In the genomic region with DNA sequence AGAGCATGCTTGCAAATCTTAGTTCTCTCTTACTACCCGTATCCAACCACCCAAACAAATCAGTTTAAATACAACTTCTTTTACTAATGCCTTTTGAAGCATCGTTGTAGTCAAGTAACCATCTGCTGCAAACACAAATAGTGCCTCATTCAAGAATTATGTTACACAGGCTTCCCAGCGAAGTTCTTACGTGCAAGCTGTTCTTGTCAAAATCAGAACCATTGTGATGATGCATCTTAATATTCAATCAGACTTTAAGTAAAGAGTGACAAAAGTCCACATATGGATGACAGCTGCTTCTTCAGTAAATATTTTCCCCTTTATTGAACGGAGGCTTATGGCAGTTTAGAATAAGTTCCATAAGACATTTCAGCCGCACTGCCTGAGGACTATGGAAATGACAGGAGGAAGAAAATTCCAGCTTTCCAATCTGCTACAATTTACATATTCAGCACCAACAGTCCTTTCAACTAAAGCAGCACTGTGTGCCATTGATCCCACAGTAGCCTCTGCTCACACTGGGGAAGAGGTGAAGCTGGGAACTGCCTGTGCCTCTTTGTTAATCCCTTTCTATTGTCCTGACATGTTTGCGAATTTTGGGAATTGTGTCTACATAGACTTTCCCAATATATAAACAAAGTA, we compare ENCODE assay signal across 15 mouse cellular contexts.
DNase-seq lines count a peak whose midpoint lies in the region; ATAC-seq and TF ChIP-seq lines count a peak whose summit lies in the region.
"Had no signal": no experiment of that assay in that cellular context is flagged by ENCODE, and none has a peak within 500 bp of the region (broad histone marks: within the 10 kb centered on the region; RNA-seq: fewer than 3 reads in every experiment).

No protein-coding gene starts in this region.

- DNase-seq in layer of hippocampus, adult 2 months (ENCODE audit: low spot score in 2 of 2), result peak; percentile 12 to 71
- no peak for DNase-seq in layer of hippocampus, postnatal 36 days
- DNase-seq in forebrain, embryonic 11.5 days (ENCODE audit: low spot score), result no peak
- no peak for DNase-seq in hindbrain, embryonic 14.5 days (ENCODE audit: low spot score)
- no peak for DNase-seq in midbrain, postnatal 0 days (ENCODE audit: low spot score)
- no peak for DNase-seq in kidney, postnatal 10 days
- DNase-seq in thymus, postnatal 4 days, result no peak
- DNase-seq: cerebellum, adult 9-10 months; lung, adult 2 months; thymus, adult 18-20 months had no signal

- ATAC-seq in forebrain, embryonic 11.5 days (replicated peaks; ENCODE audit: low FRiP score), result peak; percentile 82
- ATAC-seq in hindbrain, embryonic 14.5 days (ENCODE audit: low FRiP score), result 0 out of 2 replicates have a peak, but pooled peaks have one; percentile 31
- ATAC-seq in midbrain, postnatal 0 days (ENCODE audit: low FRiP score), result no peak
- ATAC-seq: inflammation-experienced regulatory T-cells, adult 6 months had no signal

- no peak for TF ChIP-seq CTCF in layer of hippocampus, adult 2 months (conservative IDR thresholded peaks at IDR 0.05)
- TF ChIP-seq CTCF in midbrain, postnatal 0 days (IDR thresholded peaks at IDR 0.05), result no peak

- H3K9ac ChIP-seq in forebrain, embryonic 11.5 days (ENCODE audit: low read length), result no peak overlapping the region
- H3K9ac ChIP-seq in hindbrain, embryonic 14.5 days, result no peak overlapping the region
- no peak overlapping the region for H3K9ac ChIP-seq in midbrain, postnatal 0 days (replicated peaks; ENCODE audit: low read length, poor library complexity, severe bottlenecking)
- H3K9ac ChIP-seq: embryonic facial prominence, embryonic 13.5 days; kidney, embryonic 15.5 days; limb, embryonic 15.5 days had no signal

- no peaks in the 10 kb centered on the region for H3K4me1 ChIP-seq in forebrain, embryonic 11.5 days (replicated peaks; ENCODE audit: control insufficient read depth, insufficient read depth, low read length)
- peaks cover 8% of the 10 kb centered on the region; the same call in 1 of the 2 replicates for H3K4me1 ChIP-seq in hindbrain, embryonic 14.5 days (replicated peaks; ENCODE audit: control insufficient read depth, insufficient read depth, low read length)
- H3K4me1 ChIP-seq in midbrain, postnatal 0 days (ENCODE audit: insufficient read depth, low read length), result no peaks in the 10 kb centered on the region
- H3K4me1 ChIP-seq: embryonic facial prominence, embryonic 13.5 days; kidney, embryonic 15.5 days; limb, embryonic 15.5 days had no signal

- H3K9me3 ChIP-seq in forebrain, embryonic 11.5 days (ENCODE audit: control insufficient read depth, low read length), result no peaks in the 10 kb centered on the region
- no peaks in the 10 kb centered on the region for H3K9me3 ChIP-seq in hindbrain, embryonic 14.5 days (ENCODE audit: control insufficient read depth, low read length)
- H3K9me3 ChIP-seq in midbrain, postnatal 0 days (ENCODE audit: low read length), result no peaks in the 10 kb centered on the region
- H3K9me3 ChIP-seq: embryonic facial prominence, embryonic 13.5 days; kidney, embryonic 15.5 days; limb, embryonic 15.5 days had no signal

- 47% methylated on average over 7 of the region's 7 CpGs for WGBS in forebrain, embryonic 11.5 days
- 43% methylated on average over 7 of the region's 7 CpGs for WGBS in hindbrain, embryonic 14.5 days
- WGBS in midbrain, postnatal 0 days, result 26% methylated on average over 7 of the region's 7 CpGs

- peak overlapping the region; percentile 14; the same call in 1 of the 2 replicates for H3K27ac ChIP-seq in layer of hippocampus, adult 2 months
- H3K27ac ChIP-seq in forebrain, embryonic 11.5 days (ENCODE audit: low read depth, low read length), result no peak overlapping the region
- H3K27ac ChIP-seq in hindbrain, embryonic 14.5 days, result no peak overlapping the region
- no peak overlapping the region for H3K27ac ChIP-seq in midbrain, postnatal 0 days (ENCODE audit: low read depth, low read length)
- H3K27ac ChIP-seq: embryonic facial prominence, embryonic 13.5 days; kidney, embryonic 15.5 days; limb, embryonic 15.5 days had no signal

- H3K36me3 ChIP-seq in forebrain, embryonic 11.5 days (ENCODE audit: control insufficient read depth, insufficient read depth, low read length), result no peaks in the 10 kb centered on the region
- H3K36me3 ChIP-seq in hindbrain, embryonic 14.5 days (replicated peaks; ENCODE audit: control insufficient read depth, insufficient read depth), result no peaks in the 10 kb centered on the region
- H3K36me3 ChIP-seq in midbrain, postnatal 0 days (ENCODE audit: insufficient read depth, low read length), result no peaks in the 10 kb centered on the region
- H3K36me3 ChIP-seq: embryonic facial prominence, embryonic 13.5 days; kidney, embryonic 15.5 days; limb, embryonic 15.5 days had no signal

- no peaks in the 10 kb centered on the region for H3K27me3 ChIP-seq in forebrain, embryonic 11.5 days (ENCODE audit: control insufficient read depth, insufficient read depth, low read length)
- H3K27me3 ChIP-seq in hindbrain, embryonic 14.5 days (ENCODE audit: control insufficient read depth, insufficient read depth, low read length), result no peaks in the 10 kb centered on the region
- no peaks in the 10 kb centered on the region for H3K27me3 ChIP-seq in midbrain, postnatal 0 days (ENCODE audit: insufficient read depth, low read length)
- H3K27me3 ChIP-seq: embryonic facial prominence, embryonic 13.5 days; kidney, embryonic 15.5 days; limb, embryonic 15.5 days had no signal

- H3K4me3 ChIP-seq in layer of hippocampus, adult 2 months, result no peak overlapping the region
- no peak overlapping the region for H3K4me3 ChIP-seq in forebrain, embryonic 11.5 days (ENCODE audit: low read depth, low read length)
- no peak overlapping the region for H3K4me3 ChIP-seq in hindbrain, embryonic 14.5 days (replicated peaks; ENCODE audit: low read length)
- H3K4me3 ChIP-seq in midbrain, postnatal 0 days (ENCODE audit: low read depth, low read length), result no peak overlapping the region
- H3K4me3 ChIP-seq: embryonic facial prominence, embryonic 13.5 days; kidney, embryonic 15.5 days; limb, embryonic 15.5 days; myocyte had no signal

- H3K4me2 ChIP-seq in forebrain, embryonic 11.5 days (ENCODE audit: low read depth, low read length, severe bottlenecking), result no peak overlapping the region
- no peak overlapping the region for H3K4me2 ChIP-seq in hindbrain, embryonic 14.5 days (replicated peaks)
- H3K4me2 ChIP-seq in midbrain, postnatal 0 days (ENCODE audit: low read depth, low read length, poor library complexity, severe bottlenecking), result peak overlapping the region; percentile 9; the same call in 1 of the 2 replicates
- H3K4me2 ChIP-seq: embryonic facial prominence, embryonic 13.5 days; kidney, embryonic 15.5 days; limb, embryonic 15.5 days had no signal

Comparison
In these comparisons a context has a peak if more than half of its experiments do, and no peak if none do; other contexts are left out.
1. DNase-seq: peak in layer of hippocampus, adult 2 months (2 of 2); none in layer of hippocampus, postnatal 36 days (0 of 2), forebrain, embryonic 11.5 days (single experiment), hindbrain, embryonic 14.5 days (single experiment), midbrain, postnatal 0 days (single experiment), kidney, postnatal 10 days (single experiment) and thymus, postnatal 4 days (single experiment).